15 mouse cellular contexts compared by ENCODE assay signal in genomic region chr5:64665064-64665463, GRCm38 (mm10).
"Had no signal": no experiment of that assay in that cellular context is flagged by ENCODE, and none has a peak within 500 bp of the region (broad histone marks: within the 10 kb centered on the region; RNA-seq: fewer than 3 reads in every experiment).

No protein-coding gene starts in this region.

- H3K27ac ChIP-seq: left cerebral cortex, adult 2 months; liver, embryonic 14.5 days; macrophage; midbrain, embryonic 12.5 days; midbrain, embryonic 15.5 days; neural tube, embryonic 13.5 days had no signal

- ATAC-seq: liver, postnatal 0 days; lung, postnatal 0 days; midbrain, embryonic 15.5 days had no signal

- H3K4me1 ChIP-seq: midbrain, embryonic 15.5 days; neural tube, embryonic 13.5 days had no signal

- H3K9ac ChIP-seq: liver, embryonic 14.5 days; liver, postnatal 0 days; lung, embryonic 14.5 days; midbrain, embryonic 12.5 days; midbrain, embryonic 15.5 days; neural tube, embryonic 13.5 days had no signal

- H3K9me3 ChIP-seq: midbrain, embryonic 12.5 days; midbrain, embryonic 15.5 days; neural tube, embryonic 13.5 days had no signal

- H3K36me3 ChIP-seq: midbrain, embryonic 12.5 days; midbrain, embryonic 15.5 days; neural tube, embryonic 13.5 days had no signal

- H3K4me2 ChIP-seq: lung, embryonic 14.5 days; midbrain, embryonic 12.5 days; midbrain, embryonic 15.5 days; neural tube, embryonic 13.5 days had no signal

- DNase-seq: kidney, postnatal 36 days; layer of hippocampus, postnatal 36 days; liver, postnatal 0 days; lung, embryonic 14.5 days; retina, postnatal 1 day; right cerebral cortex, postnatal 25 days; thymus, adult 18-20 months; thymus, postnatal 36 days had no signal

- H3K27me3 ChIP-seq: midbrain, embryonic 12.5 days; midbrain, embryonic 15.5 days; neural tube, embryonic 13.5 days had no signal

- H3K4me3 ChIP-seq: left cerebral cortex, adult 2 months; midbrain, embryonic 12.5 days; midbrain, embryonic 15.5 days; neural tube, embryonic 13.5 days had no signal
